Mouse (Mus musculus) kidney, postnatal 10 days (tissue): ENCODE measurements around the gene Prkar1b.
A peak's percentile ranks its signal among the peaks of the same experiment; 100 is the strongest.

ENCODE experiments used
- DNase-seq: peaks from one replicate; pipeline ENCODE4 v3.0.0; 2021; ENCODE audit warnings: mixed read lengths

The Prkar1b gene

DNA sequence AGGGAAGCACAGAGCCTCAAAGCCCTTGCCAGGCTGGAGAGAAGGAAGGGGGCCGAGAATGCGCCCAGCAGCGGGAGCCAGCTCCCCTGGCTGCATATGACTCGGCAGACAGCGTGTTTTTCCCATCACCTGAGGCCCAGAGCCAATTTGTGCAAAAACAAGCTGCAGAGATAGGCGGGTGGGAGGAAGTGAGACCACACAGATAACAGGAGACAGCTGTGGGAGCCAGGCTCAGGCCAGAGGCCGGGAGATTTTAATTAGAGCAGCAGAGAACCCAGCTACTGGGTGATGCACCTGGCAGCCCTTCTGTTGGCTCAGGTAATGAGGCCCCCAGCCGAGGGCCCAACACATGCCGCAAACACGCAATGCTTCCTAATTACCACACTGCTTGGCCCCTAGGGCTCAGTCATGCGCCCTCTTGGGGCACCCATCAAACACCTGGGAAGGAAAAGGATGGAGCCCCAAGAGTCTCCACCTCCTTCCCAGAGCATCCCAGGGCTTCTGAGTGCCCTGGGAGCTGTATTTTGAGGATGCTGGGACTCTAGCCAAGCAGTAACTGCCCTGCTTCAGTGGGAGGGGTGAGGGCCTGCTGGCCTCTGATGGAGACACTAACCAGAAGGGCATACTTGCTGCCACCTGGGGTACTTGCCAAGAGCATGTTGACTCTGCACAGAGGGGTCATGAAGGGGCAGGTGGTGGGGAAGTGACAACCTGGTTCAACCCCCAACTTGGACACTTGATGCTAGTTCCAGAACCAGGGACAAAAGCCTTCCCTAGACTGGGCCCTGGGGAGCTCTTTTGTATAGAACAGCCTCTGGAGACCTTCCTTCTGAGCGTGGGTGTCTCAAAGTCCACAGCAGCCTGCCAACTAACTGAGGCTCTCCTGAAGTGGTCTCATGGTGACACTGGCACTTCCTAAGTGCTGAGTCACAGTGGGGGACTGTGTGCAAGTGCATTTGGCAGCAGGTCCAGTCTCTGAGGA is 50.5 kb downstream of the Prkar1b start:
- no peak for DNase-seq

- DNase-seq: no peak
Observed at GRCm38 (mm10) chr5:139095297-139096110, 54.3 kb downstream of the Prkar1b start.

DNA sequence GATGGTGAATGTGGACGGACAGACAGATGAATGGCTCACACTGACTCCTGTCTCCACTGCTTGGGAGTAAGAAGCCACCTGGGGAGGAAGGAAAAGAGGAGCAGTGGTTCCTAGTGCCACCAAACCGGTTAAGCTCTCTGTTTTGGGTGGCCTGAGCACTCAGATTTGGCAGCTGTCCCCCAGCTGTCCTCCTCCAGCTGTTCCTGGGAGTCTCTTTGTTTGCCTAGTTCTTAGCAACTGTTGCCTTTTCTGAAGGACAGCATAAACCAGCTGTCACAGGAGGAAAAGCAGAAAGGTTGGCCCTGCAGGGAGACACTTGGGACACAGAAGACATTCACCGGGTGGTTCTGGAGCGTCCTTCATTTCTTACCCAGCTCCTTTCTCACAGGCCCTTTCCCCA is 56.3 kb downstream of the Prkar1b start:
- peak; percentile 67 for DNase-seq

GRCm38 (mm10) chr5:139091713-139092112 is 58.1 kb downstream of the Prkar1b start:
- DNase-seq: no peak

DNA sequence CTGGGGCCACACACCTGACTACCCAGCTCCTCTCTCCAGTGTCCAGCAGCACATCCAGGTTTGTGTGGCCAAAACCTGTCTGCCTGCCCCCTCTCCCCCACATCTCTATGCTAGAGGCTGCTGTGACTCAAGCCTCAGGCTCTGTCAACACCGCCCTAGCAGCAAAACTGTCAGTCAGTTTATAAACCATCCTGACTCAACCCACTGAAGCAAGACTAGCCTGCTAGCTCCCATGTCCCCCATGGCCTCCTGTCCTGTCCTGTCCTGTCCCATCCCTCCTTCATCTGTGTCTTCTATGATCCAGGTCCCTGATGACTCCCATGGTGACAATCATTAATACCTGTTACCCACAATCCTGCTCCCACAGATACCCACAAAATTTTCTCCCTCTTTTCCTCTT is 59.6 kb downstream of the Prkar1b start:
- no peak for DNase-seq

DNA sequence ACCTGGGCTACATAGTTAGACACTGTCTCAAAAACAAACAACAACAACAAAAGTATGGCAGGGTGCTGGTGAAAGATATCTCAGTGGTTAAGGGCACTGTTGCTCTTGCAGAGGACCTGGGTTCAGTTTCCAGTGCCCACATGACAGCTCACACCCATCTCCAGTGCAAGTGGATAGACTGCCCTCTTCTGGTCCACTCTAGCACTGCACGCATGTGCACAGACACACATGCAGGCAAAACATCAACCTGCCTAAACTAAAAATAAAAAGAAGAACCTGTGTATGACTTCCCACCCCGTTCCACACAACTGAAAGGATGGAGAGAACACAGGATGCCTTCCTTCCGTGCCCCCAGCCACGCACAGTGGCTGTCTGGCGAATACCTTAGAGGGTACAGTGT is 61.6 kb downstream of the Prkar1b start:
- no peak for DNase-seq

DNA sequence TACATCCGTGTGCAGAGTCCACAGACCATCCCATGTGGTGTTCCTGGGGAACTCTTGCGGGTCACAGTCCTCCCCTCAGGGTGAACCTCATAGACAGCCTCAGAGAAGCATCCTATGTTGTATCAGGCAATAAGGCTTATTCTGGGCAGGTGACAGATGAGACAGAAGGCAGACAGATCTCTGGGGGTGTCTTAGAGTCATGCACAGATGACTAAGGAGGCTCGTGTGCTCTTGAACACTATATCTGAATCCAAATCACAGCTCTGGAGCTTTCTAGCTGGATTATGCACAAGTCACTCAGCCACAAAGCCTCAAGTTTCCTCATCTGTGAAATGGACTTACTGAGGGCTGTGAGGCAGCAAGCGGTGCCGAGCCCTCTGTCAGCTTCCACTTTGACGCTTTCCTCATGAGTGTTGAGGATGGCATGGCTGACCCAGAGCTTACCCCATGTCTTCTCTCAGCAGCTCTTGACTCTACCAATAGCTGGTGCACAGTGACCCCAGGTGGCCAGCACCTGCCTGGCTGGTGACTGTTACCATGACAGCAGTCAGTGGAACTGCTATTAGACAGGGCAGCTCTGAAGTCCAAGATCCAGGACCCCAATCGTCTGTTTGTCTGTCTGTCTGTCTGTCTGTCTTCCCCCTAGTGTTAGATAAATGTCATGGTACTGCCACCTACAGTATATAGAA is 64.8 kb downstream of the Prkar1b start:
- peak; percentile 82 for DNase-seq

DNA sequence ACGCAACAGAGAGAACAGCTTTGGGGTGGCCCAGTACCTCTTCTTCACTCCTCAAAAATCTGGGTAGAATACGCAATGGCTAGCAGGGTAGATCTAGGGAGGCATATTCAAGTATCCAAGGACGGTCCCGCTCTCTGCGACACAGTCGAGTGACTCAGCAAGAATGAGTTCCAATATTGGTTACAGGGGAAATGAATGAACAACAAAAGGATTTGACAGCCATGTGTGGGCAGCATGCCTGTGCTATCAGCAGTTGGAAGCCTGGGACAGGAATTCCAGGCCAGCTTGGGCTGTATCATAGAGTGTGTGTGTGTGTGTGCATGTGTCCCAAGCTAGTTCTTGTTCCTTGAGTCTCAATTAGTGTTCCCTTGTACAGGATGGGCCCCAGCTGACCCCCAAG is 65.5 kb downstream of the Prkar1b start:
- DNase-seq: no peak

- DNase-seq: no peak
Observed at GRCm38 (mm10) chr5:139083841-139084240, 66.0 kb downstream of the Prkar1b start.

DNA sequence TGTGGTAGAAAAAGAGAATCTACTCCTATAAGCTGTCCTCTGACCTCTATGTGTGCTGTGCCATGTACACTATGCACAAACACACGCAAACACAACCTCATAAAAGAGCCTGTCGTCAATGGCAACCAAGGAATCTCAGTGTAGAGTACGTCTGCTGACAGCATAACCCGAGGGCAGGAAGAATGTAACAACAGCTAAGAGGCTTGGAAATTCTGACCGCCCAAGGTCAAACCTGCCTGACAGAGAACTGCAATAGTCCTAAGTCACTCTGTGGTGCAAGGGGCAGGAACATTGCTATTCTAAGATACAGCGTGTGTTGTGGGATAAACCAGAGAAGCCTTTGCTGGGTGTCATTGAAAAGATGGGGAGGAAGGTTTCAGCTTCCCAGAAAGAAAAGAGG is 68.4 kb downstream of the Prkar1b start:
- DNase-seq: no peak

DNA sequence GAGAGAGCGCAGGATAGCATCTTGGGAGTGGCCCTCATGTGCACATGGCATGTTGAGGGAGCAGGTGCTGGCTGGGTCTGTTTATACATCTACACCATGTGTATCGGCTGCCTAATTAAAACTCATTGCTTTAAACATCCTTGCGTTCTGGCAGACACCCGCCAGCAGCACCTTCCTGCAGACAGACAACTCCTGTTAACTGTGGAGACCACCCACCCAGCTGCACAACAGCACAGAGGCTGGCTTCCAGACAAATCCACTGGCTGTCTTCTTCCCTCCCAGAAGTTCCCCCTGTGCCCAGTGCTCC is 71.7 kb downstream of the Prkar1b start:
- no peak for DNase-seq

DNA sequence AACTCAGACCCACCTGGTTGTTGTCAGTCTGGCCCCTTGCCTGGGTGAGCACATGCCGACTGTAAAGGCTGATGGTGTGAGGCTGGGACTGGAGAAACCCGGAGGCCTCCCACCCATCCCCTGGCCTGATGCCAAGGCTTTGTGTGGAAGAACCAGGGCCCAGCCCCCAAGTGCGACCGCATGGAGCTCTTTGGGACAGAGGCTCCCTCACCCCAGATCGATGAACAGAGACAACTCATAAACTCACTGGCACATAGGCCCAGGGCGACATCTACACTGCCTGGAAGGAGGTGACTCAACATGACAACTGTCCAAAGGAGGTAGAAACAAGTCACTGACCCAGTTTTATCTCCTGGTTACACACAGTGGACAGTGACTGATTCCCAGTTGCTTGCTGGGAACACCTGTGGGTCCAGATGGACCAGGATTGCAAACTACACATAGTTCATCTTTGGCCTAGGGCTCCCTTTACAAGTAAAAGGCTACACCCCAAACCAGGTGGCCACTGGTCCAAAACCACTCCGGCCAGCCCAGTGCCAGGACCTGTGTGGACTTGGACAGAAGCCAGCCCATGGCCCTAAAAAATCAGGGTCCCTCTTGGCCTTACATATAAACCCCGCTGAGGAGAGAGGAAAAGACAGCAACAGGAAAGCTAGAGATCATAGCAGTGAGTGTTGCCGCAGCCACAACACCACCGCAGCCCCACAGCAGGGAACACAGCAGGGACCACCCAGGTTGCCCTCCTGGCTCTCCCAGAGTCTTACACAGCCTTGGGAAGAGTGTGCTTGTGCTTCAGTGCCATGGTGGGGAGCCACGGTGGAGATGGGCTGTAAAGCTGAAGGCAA is 72.3 kb downstream of the Prkar1b start:
- DNase-seq: peak; percentile 62

GRCm38 (mm10) chr5:139076450-139076849 is 73.4 kb downstream of the Prkar1b start:
- no peak for DNase-seq

- no peak for DNase-seq
Observed at GRCm38 (mm10) chr5:139075791-139076190, 74.0 kb downstream of the Prkar1b start.

- peak; percentile 80 for DNase-seq
Observed at GRCm38 (mm10) chr5:139075125-139075524, 74.7 kb downstream of the Prkar1b start.

DNA sequence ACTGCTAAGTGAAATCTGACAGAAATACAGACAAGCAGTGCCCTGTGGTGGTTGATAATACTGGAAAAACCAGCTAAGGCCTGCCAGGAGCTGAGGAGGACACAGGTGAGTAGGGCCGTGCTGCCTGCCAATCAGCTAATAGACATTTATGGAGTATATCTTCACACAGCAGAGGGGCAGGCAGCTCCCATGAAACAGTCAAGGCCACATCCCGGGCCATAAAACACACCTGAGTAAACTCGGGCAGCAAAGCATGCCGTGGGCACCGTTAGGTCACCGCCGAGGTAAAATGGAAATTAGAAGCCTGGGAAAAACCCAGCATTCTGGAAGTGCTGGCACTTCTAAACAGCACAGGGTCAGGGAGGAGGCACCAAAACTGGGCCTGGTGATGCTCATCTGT is 75.8 kb downstream of the Prkar1b start:
- peak; percentile 45 for DNase-seq

- no peak for DNase-seq
Observed at GRCm38 (mm10) chr5:139072866-139073265, 76.9 kb downstream of the Prkar1b start.

- DNase-seq: no peak
Observed at GRCm38 (mm10) chr5:139066861-139067614, 82.8 kb downstream of the Prkar1b start.

GRCm38 (mm10) chr5:139064611-139065010 is 85.2 kb downstream of the Prkar1b start:
- peak; percentile 50 for DNase-seq

GRCm38 (mm10) chr5:139061680-139062079 is 88.1 kb downstream of the Prkar1b start:
- DNase-seq: no peak

GRCm38 (mm10) chr5:139060460-139061051 is 89.2 kb downstream of the Prkar1b start:
- no peak for DNase-seq
